Mouse (Mus musculus) testis, adult 2 months (tissue): ENCODE results near the gene Ccdc61. TPM values are rescaled to one million over a fixed set of nuclear protein-coding genes. Genes with fewer than 3 reads are reported as not detected.

Experiments used
- H3K27ac ChIP-seq: fragments of 200-500 bp; 2 replicates; pipeline ENCODE4 v1.5.1; 2012; ENCODE audit warnings: low read depth, low read length; ENCODE audit not compliant: control insufficient read depth, insufficient read depth
- H3K27me3 ChIP-seq: fragments of 200-500 bp; 2 replicates; pipeline ENCODE4 v1.6.1; 2012; ENCODE audit warnings: mild to moderate bottlenecking, low read length, moderate library complexity; ENCODE audit not compliant: control insufficient read depth, insufficient read depth
- H3K36me3 ChIP-seq: fragments of 200-500 bp; 2 replicates; pipeline ENCODE4 v1.6.1; 2012; ENCODE audit warnings: mild to moderate bottlenecking, low read length; ENCODE audit not compliant: control insufficient read depth, insufficient read depth
- H3K4me1 ChIP-seq: fragments of 200-500 bp; 2 replicates; pipeline ENCODE4 v1.6.1; 2012; ENCODE audit warnings: low read length; ENCODE audit not compliant: control insufficient read depth, insufficient read depth
- H3K4me3 ChIP-seq: fragments of 200-500 bp; 2 replicates; pipeline ENCODE4 v1.5.1; 2012; ENCODE audit warnings: low read depth, mild to moderate bottlenecking, low read length, moderate library complexity, mixed read lengths; ENCODE audit not compliant: control insufficient read depth
- CTCF ChIP-seq: fragments of 200-500 bp; IDR thresholded peaks from 2 replicates; pipeline ENCODE4 v1.5.1; 2012; ENCODE audit warnings: low read depth, mild to moderate bottlenecking, inconsistent platforms, low read length, moderate library complexity; ENCODE audit not compliant: control insufficient read depth, insufficient read depth, insufficient replicate concordance
- POLR2A ChIP-seq: fragments of 200-500 bp; IDR thresholded peaks from 2 replicates; pipeline ENCODE4 v1.6.1; 2012; ENCODE audit warnings: low read depth, mild to moderate bottlenecking, inconsistent platforms, low read length, moderate library complexity; ENCODE audit not compliant: control insufficient read depth
- polyA plus RNA-seq: library from polyadenylated mRNA; depleted of rRNA; stranded (reverse); fragments of >200 nt; gene quantifications from 2 replicates; pipeline ENCODE4 v1.2.3, GENCODE M21; 2012

Ccdc61 gene
- polyA plus RNA-seq, 1 experiment = 26.8 TPM

GRCm38 (mm10) chr7:18891872-18892599 is 18.2 kb downstream of the Ccdc61 start:
- Histone ChIP-seq H3K27me3 (no peaks in the 10 kb centered on the region), H3K4me3 (peak overlapping the region; percentile 74), H3K4me1 (peaks cover 19% of the 10 kb centered on the region), H3K27ac (no peak overlapping the region), H3K36me3 (no peaks in the 10 kb centered on the region)
- TF ChIP-seq POLR2A (0 out of 2 replicates have a peak, but pooled peaks have one; percentile 17), CTCF (peak; percentile 86)

- TF ChIP-seq CTCF (no peak), POLR2A (no peak)
- Histone ChIP-seq H3K36me3 (no peaks in the 10 kb centered on the region), H3K4me1 (peaks cover 19% of the 10 kb centered on the region), H3K27me3 (no peaks in the 10 kb centered on the region), H3K4me3 (no peak overlapping the region), H3K27ac (no peak overlapping the region)
Observed at GRCm38 (mm10) chr7:18890848-18891247, 19.4 kb downstream of the Ccdc61 start.

- no peak overlapping the region for H3K4me3 ChIP-seq
- no peaks in the 10 kb centered on the region for H3K36me3 ChIP-seq
- no peak for TF ChIP-seq POLR2A
- TF ChIP-seq CTCF = no peak
- H3K27ac ChIP-seq = no peak overlapping the region
- peaks cover 1% of the 10 kb centered on the region for H3K4me1 ChIP-seq
- H3K27me3 ChIP-seq = no peaks in the 10 kb centered on the region
Observed at GRCm38 (mm10) chr7:18886963-18887362, 23.3 kb downstream of the Ccdc61 start.

GRCm38 (mm10) chr7:18884745-18885422 is 25.3 kb downstream of the Ccdc61 start:
- Histone ChIP-seq H3K36me3 (no peaks in the 10 kb centered on the region), H3K27ac (no peak overlapping the region), H3K4me1 (no peaks in the 10 kb centered on the region), H3K4me3 (no peak overlapping the region), H3K27me3 (no peaks in the 10 kb centered on the region)
- TF ChIP-seq POLR2A (no peak), CTCF (no peak)

GRCm38 (mm10) chr7:18883991-18884744 is 26.0 kb downstream of the Ccdc61 start:
- Histone ChIP-seq H3K27ac (no peak overlapping the region), H3K4me3 (no peak overlapping the region), H3K27me3 (no peaks in the 10 kb centered on the region), H3K4me1 (no peaks in the 10 kb centered on the region), H3K36me3 (no peaks in the 10 kb centered on the region)
- TF ChIP-seq CTCF = no peak
- no peak for TF ChIP-seq POLR2A

GRCm38 (mm10) chr7:18878691-18879090 is 31.5 kb downstream of the Ccdc61 start:
- TF ChIP-seq POLR2A (no peak), CTCF (no peak)
- Histone ChIP-seq H3K4me1 (no peaks in the 10 kb centered on the region), H3K4me3 (no peak overlapping the region)

GRCm38 (mm10) chr7:18875372-18875771 is 34.8 kb downstream of the Ccdc61 start:
- H3K27me3 ChIP-seq = no peaks in the 10 kb centered on the region
- peaks cover 2% of the 10 kb centered on the region; the same call in 1 of the 2 replicates for H3K4me1 ChIP-seq
- no peak overlapping the region for H3K27ac ChIP-seq
- TF ChIP-seq CTCF (no peak), POLR2A (no peak)
- no peaks in the 10 kb centered on the region for H3K36me3 ChIP-seq
- H3K4me3 ChIP-seq = no peak overlapping the region

More at GRCm38 (mm10) chr7:18878691-18879090, 31.5 kb downstream of the Ccdc61 start:
- Histone ChIP-seq H3K27me3 (no peaks in the 10 kb centered on the region), H3K36me3 (no peaks in the 10 kb centered on the region), H3K27ac (no peak overlapping the region)
